Mouse (Mus musculus): ENCODE measurements at regions not wholly inside any gene's neighbourhood (a gene's known extent, or its start where the extent isn't known, plus 50 kb on each side); places are given as distances from the start of the nearest gene placed in this dataset.

DNA sequence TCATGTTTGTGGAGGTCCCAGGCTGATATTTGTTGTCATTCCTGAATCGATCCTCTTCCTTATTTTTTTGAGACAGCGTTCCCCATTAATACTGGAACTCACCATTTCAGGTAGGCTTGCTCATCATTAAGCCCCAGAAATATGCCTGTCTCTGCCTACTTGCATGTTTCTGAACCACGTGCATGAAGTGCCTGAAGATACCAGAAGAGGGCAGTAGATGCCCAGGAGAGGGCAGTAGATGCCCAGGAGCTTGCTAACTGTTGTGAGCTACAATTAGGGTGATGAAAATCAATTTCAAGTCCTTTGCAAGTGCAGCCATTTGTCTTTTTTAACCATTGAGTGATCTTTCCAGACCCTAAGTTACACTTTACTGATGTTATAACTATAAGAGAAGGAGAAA, 871.6 kb upstream of the Ddx18 start:
- Histone ChIP-seq H3K36me3 (ENCODE audit: control insufficient read depth, insufficient read depth, low read length) (no peaks in the 10 kb centered on the region), H3K9me3 (ENCODE audit: control insufficient read depth, low read length) (no peaks in the 10 kb centered on the region), H3K4me3 (ENCODE audit: low read length) (no peak overlapping the region), H3K27ac (ENCODE audit: low read depth, low read length) (no peak overlapping the region), H3K4me2 (replicated peaks; ENCODE audit: low read depth, low read length) (no peak overlapping the region), H3K9ac (ENCODE audit: low read depth, low read length) (no peak overlapping the region), H3K4me1 (ENCODE audit: control insufficient read depth, insufficient read depth, low read length) (no peaks in the 10 kb centered on the region), H3K27me3 (ENCODE audit: control insufficient read depth, insufficient read depth, low read length) (no peaks in the 10 kb centered on the region)
- 74% methylated on average over 3 of the region's 3 CpGs for WGBS
- no peak for ATAC-seq (ENCODE audit: low FRiP score, low TSS enrichment)

DNA sequence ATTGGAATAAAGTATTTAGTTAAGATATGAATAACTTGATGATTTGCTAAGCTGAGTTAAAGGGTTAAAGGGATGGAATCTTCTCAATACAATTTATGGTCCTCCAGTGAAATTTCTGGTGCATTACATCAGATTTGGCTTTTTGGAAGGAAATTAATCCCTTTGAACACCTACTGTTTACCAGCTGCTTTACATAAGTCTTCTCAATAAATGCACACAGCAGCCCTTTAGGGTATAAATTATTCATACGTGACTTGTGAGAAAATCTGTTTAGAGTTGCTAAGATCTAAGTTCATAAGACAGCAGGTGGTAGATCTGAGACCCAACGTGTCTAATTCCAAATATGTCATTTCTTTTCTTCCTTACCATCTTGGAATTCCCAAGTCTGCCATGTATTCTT, 855.7 kb upstream of the Ddx18 start:
- no peaks in the 10 kb centered on the region for H3K9me3 ChIP-seq (ENCODE audit: control insufficient read depth, low read length)
- no peak overlapping the region for H3K4me3 ChIP-seq (ENCODE audit: low read length)
- H3K27me3 ChIP-seq (ENCODE audit: control insufficient read depth, insufficient read depth, low read length): no peaks in the 10 kb centered on the region
- no peaks in the 10 kb centered on the region for H3K36me3 ChIP-seq (ENCODE audit: control insufficient read depth, insufficient read depth, low read length)
- ATAC-seq (ENCODE audit: low FRiP score, low TSS enrichment): no peak
- H3K4me1 ChIP-seq (ENCODE audit: control insufficient read depth, insufficient read depth, low read length): no peaks in the 10 kb centered on the region
- no peak overlapping the region for H3K4me2 ChIP-seq (replicated peaks; ENCODE audit: low read depth, low read length)
- no peak overlapping the region for H3K9ac ChIP-seq (ENCODE audit: low read depth, low read length)
- 81% methylated on average over 2 of the region's 2 CpGs for WGBS
- H3K27ac ChIP-seq (ENCODE audit: low read depth, low read length): no peak overlapping the region

DNA sequence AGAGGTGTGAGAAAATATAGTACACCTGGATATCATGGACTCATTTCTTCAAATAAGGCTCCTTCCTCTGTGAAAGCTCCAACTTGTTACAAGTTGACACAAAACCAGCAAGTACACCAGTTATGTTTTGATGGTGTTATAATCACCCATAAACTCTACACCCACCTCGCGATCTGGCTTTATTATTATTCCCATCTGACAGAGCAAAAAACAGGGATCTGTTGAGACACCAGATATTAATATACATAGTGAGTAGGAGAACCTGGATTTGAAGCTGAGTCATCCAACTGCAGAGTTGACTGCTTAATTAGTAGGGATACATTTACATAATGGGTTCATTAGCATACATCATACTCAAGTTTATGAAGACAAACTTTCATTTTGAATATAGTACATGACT, 828.6 kb upstream of the Ddx18 start:
- H3K9me3 ChIP-seq (ENCODE audit: control insufficient read depth, low read length): no peaks in the 10 kb centered on the region
- H3K36me3 ChIP-seq (ENCODE audit: control insufficient read depth, insufficient read depth, low read length): no peaks in the 10 kb centered on the region
- no peak overlapping the region for H3K27ac ChIP-seq (ENCODE audit: low read depth, low read length)
- H3K9ac ChIP-seq (ENCODE audit: low read depth, low read length): no peak overlapping the region
- H3K4me2 ChIP-seq (replicated peaks; ENCODE audit: low read depth, low read length): no peak overlapping the region
- H3K27me3 ChIP-seq (ENCODE audit: control insufficient read depth, insufficient read depth, low read length): no peaks in the 10 kb centered on the region
- H3K4me1 ChIP-seq (ENCODE audit: control insufficient read depth, insufficient read depth, low read length): no peaks in the 10 kb centered on the region
- ATAC-seq (ENCODE audit: low FRiP score, low TSS enrichment): no peak
- WGBS: 94% methylated on average over 2 of the region's 2 CpGs
- H3K4me3 ChIP-seq (ENCODE audit: low read length): no peak overlapping the region

DNA sequence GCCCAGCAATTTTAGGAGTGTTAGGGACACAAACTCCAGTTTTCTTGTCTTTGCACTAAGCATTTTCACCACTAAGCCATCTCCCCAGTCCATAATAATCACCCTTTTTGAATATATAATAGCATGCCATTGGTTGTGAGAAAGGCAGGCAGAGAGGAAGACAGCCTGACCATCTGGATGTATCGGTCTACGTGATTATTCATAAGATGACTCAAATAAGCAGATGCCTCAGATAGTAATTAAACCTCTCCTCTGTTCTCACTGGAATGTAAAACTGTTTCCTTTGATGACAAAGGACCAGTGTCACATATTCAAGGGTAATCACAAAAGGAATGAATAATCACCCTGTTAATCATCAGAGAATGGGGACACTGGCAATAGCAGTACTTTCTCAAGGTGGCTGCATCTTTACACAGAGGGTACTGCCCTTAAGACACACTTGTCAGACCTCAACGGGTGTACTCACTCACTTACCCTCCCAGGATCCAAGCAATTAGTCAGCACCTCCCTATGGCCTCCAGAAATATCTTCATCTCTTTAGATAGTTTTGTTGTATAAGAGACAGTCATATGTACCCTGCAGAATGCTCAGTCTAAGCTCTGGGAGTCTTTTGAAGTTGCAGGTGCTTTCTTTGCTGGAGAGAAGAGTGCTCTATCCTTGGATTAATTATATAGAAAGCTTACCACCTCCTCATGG, 826.0 kb upstream of the Ddx18 start:
- Histone ChIP-seq H3K9ac (ENCODE audit: low read depth, low read length) (no peak overlapping the region), H3K4me1 (ENCODE audit: control insufficient read depth, insufficient read depth, low read length) (no peaks in the 10 kb centered on the region), H3K4me3 (ENCODE audit: low read length) (no peak overlapping the region), H3K27ac (ENCODE audit: low read depth, low read length) (no peak overlapping the region), H3K9me3 (ENCODE audit: control insufficient read depth, low read length) (no peaks in the 10 kb centered on the region), H3K36me3 (ENCODE audit: control insufficient read depth, insufficient read depth, low read length) (no peaks in the 10 kb centered on the region), H3K27me3 (ENCODE audit: control insufficient read depth, insufficient read depth, low read length) (no peaks in the 10 kb centered on the region), H3K4me2 (replicated peaks; ENCODE audit: low read depth, low read length) (no peak overlapping the region)
- no peak for ATAC-seq (ENCODE audit: low FRiP score, low TSS enrichment)
- WGBS: 62% methylated on average over 3 of the region's 3 CpGs

DNA sequence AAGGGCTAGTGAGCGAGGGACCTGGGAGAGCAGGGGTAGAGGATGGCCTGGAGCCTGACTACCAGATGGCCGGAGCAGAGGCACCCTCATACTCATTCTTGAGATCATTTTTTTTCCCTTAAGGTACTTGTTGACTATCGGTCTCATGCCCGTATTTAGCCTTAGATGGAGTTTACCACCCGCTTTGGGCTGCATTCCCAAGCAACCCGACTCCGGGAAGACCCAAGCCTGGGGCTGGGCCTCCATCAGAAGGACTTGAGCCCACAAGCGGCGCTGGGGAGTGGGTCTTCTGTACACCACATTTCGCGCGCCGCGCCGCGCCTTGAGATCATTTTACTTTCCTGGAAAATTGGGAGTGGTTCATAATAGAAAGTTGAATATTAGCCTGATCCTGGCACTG, 789.2 kb upstream of the Ddx18 start:
- Histone ChIP-seq H3K36me3 (ENCODE audit: control insufficient read depth, insufficient read depth, low read length) (no peaks in the 10 kb centered on the region), H3K9me3 (ENCODE audit: control insufficient read depth, low read length) (no peaks in the 10 kb centered on the region), H3K4me1 (ENCODE audit: control insufficient read depth, insufficient read depth, low read length) (no peaks in the 10 kb centered on the region), H3K27ac (ENCODE audit: low read depth, low read length) (no peak overlapping the region), H3K4me3 (ENCODE audit: low read length) (no peak overlapping the region), H3K9ac (ENCODE audit: low read depth, low read length) (no peak overlapping the region), H3K27me3 (ENCODE audit: control insufficient read depth, insufficient read depth, low read length) (no peaks in the 10 kb centered on the region), H3K4me2 (replicated peaks; ENCODE audit: low read depth, low read length) (no peak overlapping the region)
- ATAC-seq (ENCODE audit: low FRiP score, low TSS enrichment): peak; percentile 99
- WGBS: 93% methylated on average over 16 of the region's 16 CpGs

DNA sequence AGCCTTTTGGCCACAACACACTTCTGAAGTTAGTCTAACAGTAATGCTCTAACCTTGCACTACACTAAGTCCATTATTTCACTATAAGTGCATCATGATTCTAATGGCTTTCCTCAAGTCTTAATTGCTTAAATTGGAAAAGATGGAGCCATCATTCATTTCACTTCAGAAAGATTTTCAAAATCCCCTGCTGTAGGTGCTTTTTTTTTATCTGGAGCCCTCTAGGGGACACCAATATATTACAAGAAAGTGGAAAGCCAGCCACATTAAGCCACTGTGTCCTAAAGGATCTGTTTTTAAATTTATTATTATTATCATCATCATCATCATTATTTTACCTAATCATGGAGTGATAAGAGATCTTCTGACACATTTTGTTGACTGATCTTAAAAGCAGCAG, 783.7 kb upstream of the Ddx18 start:
- Histone ChIP-seq H3K4me2 (replicated peaks; ENCODE audit: low read depth, low read length) (no peak overlapping the region), H3K27me3 (ENCODE audit: control insufficient read depth, insufficient read depth, low read length) (no peaks in the 10 kb centered on the region), H3K4me1 (ENCODE audit: control insufficient read depth, insufficient read depth, low read length) (no peaks in the 10 kb centered on the region), H3K9ac (ENCODE audit: low read depth, low read length) (no peak overlapping the region), H3K27ac (ENCODE audit: low read depth, low read length) (no peak overlapping the region), H3K9me3 (ENCODE audit: control insufficient read depth, low read length) (no peaks in the 10 kb centered on the region), H3K4me3 (ENCODE audit: low read length) (no peak overlapping the region), H3K36me3 (ENCODE audit: control insufficient read depth, insufficient read depth, low read length) (no peaks in the 10 kb centered on the region)
- ATAC-seq (ENCODE audit: low FRiP score, low TSS enrichment): no peak

DNA sequence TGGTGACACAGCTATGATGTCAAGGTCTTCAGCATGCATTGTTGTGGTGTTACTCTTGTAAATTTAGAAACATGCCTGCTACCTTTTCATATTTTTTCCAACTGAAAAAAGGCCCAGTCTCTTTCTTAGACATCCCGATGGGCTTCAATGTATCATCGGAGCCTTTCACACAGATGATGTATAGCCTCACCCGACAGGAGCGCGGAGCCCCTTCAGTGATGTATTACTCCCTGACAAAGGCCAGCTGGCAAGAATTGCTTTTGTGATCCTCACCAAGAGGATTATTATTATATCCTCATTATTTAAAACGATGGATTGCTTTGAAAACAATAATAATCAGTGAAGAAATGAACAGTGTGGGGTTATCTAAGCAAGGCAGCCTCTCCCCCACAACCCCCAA, 765.5 kb upstream of the Ddx18 start:
- ATAC-seq (ENCODE audit: low FRiP score, low TSS enrichment): no peak

DNA sequence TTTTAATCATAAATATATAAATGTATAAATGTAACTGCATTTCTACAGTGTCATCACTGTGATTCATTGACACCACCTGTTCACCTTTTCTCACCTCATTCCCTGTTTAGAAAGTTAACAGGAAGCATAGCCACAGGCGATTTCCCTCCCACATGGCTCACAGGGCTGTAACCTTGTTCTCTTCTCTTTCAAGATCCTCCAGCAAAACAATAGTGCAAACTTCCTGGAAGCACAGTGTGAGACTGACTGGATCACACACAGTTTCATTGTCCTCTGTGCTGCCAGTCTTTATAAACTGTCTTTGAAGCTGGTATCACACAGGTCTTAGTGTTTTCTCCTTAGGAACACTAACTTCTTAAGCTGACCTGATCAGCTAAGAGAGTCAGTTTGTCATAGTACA, 760.5 kb upstream of the Ddx18 start:
- no peaks in the 10 kb centered on the region for H3K4me1 ChIP-seq (ENCODE audit: control insufficient read depth, insufficient read depth, low read length)
- H3K4me3 ChIP-seq (ENCODE audit: low read length): no peak overlapping the region
- ATAC-seq (ENCODE audit: low FRiP score, low TSS enrichment): no peak
- H3K9ac ChIP-seq (ENCODE audit: low read depth, low read length): no peak overlapping the region
- H3K9me3 ChIP-seq (ENCODE audit: control insufficient read depth, low read length): no peaks in the 10 kb centered on the region
- no peak overlapping the region for H3K4me2 ChIP-seq (replicated peaks; ENCODE audit: low read depth, low read length)
- no peak overlapping the region for H3K27ac ChIP-seq (ENCODE audit: low read depth, low read length)
- no peaks in the 10 kb centered on the region for H3K36me3 ChIP-seq (ENCODE audit: control insufficient read depth, insufficient read depth, low read length)
- no peaks in the 10 kb centered on the region for H3K27me3 ChIP-seq (ENCODE audit: control insufficient read depth, insufficient read depth, low read length)
- 26% methylated on average over 1 of the region's 1 CpGs for WGBS

More for the DNA sequence above, 765.5 kb upstream of the Ddx18 start:
- Histone ChIP-seq H3K4me2 (replicated peaks; ENCODE audit: low read depth, low read length) (no peak overlapping the region), H3K9me3 (ENCODE audit: control insufficient read depth, low read length) (no peaks in the 10 kb centered on the region), H3K27ac (ENCODE audit: low read depth, low read length) (no peak overlapping the region), H3K9ac (ENCODE audit: low read depth, low read length) (no peak overlapping the region), H3K4me3 (ENCODE audit: low read length) (no peak overlapping the region), H3K27me3 (ENCODE audit: control insufficient read depth, insufficient read depth, low read length) (no peaks in the 10 kb centered on the region), H3K4me1 (ENCODE audit: control insufficient read depth, insufficient read depth, low read length) (no peaks in the 10 kb centered on the region), H3K36me3 (ENCODE audit: control insufficient read depth, insufficient read depth, low read length) (no peaks in the 10 kb centered on the region)
- 42% methylated on average over 6 of the region's 6 CpGs for WGBS
